19 mouse cellular contexts compared by ENCODE assay signal in genomic region chr14:55963900-55964299, GRCm38 (mm10). TPM values are rescaled to one million over a fixed set of nuclear protein-coding genes. Genes with fewer than 3 reads are reported as not detected.
DNase-seq lines count a peak whose midpoint lies in the region; ATAC-seq and TF ChIP-seq lines count a peak whose summit lies in the region.
"Not testable (repeated sequence)": the region's sequence is repeated elsewhere in the genome, so short reads cannot be mapped to it uniquely, and the experiment has no call there.
"Had no signal": no experiment of that assay in that cellular context is flagged by ENCODE, and none has a peak within 500 bp of the region (broad histone marks: within the 10 kb centered on the region; RNA-seq: fewer than 3 reads in every experiment).

No protein-coding gene starts in this region.

- not testable (repeated sequence) for H3K27ac ChIP-seq in forebrain, embryonic 14.5 days (ENCODE audit: low read depth, low read length); intestine, postnatal 0 days (ENCODE audit: low read depth, low read length); limb, embryonic 11.5 days (replicated peaks; ENCODE audit: low read depth, low read length)

- peak; percentile 40 for TF ChIP-seq CTCF in intestine, postnatal 0 days (IDR thresholded peaks at IDR 0.05; ENCODE audit: low read depth)

- not testable (repeated sequence) for H3K4me3 ChIP-seq in forebrain, embryonic 14.5 days (ENCODE audit: low read depth, low read length); intestine, postnatal 0 days (ENCODE audit: low read depth, low read length); limb, embryonic 11.5 days (ENCODE audit: low read depth, low read length)

- WGBS in forebrain, embryonic 14.5 days, result 43% methylated on average over 2 of the region's 2 CpGs
- WGBS in intestine, postnatal 0 days, result 87% methylated on average over 2 of the region's 2 CpGs
- 45% methylated on average over 2 of the region's 2 CpGs for WGBS in limb, embryonic 11.5 days

- H3K4me2 ChIP-seq in forebrain, embryonic 14.5 days (ENCODE audit: low read length); intestine, postnatal 0 days (replicated peaks; ENCODE audit: low read depth); limb, embryonic 11.5 days (ENCODE audit: low read depth, severe bottlenecking): not testable (repeated sequence)

- not testable (repeated sequence) for H3K27me3 ChIP-seq in forebrain, embryonic 14.5 days (replicated peaks; ENCODE audit: control insufficient read depth, insufficient read depth, low read length); intestine, postnatal 0 days (replicated peaks; ENCODE audit: control insufficient read depth, insufficient read depth, low read length); limb, embryonic 11.5 days (ENCODE audit: control insufficient read depth, insufficient read depth, low read length)

- not testable (repeated sequence) for H3K36me3 ChIP-seq in forebrain, embryonic 14.5 days (ENCODE audit: control insufficient read depth, insufficient read depth, low read length); intestine, postnatal 0 days (ENCODE audit: control insufficient read depth, insufficient read depth); limb, embryonic 11.5 days (ENCODE audit: control insufficient read depth, insufficient read depth, low read length)

- ATAC-seq in forebrain, embryonic 14.5 days; intestine, postnatal 0 days; limb, embryonic 11.5 days (ENCODE audit: insufficient number of reproducible peaks, low FRiP score, low TSS enrichment, low read depth): not testable (repeated sequence)
- peak; percentile 57; the same call in 1 of the 2 replicates for ATAC-seq in megakaryocyte progenitor cell, adult 5-6 weeks (replicated peaks; ENCODE audit: poor library complexity)

- H3K9me3 ChIP-seq in forebrain, embryonic 14.5 days (replicated peaks; ENCODE audit: control insufficient read depth, low read length); intestine, postnatal 0 days (ENCODE audit: control insufficient read depth); limb, embryonic 11.5 days (ENCODE audit: control insufficient read depth, low read length): not testable (repeated sequence)

- DNase-seq in A20 (ENCODE audit: low read depth, low spot score), result peak; percentile 37
- DNase-seq in NIH3T3 (ENCODE audit: low read depth), result peak; percentile 8
- DNase-seq in embryo, embryonic 10 days (ENCODE audit: low spot score), result peak; percentile 51
- peak; percentile 9 for DNase-seq in forebrain, embryonic 14.5 days (ENCODE audit: low spot score)
- DNase-seq in limb, embryonic 11.5 days (ENCODE audit: low spot score), result peak; percentile 31
- peak; percentile 36 for DNase-seq in thymus, postnatal 4 days

- not testable (repeated sequence) for H3K4me1 ChIP-seq in forebrain, embryonic 14.5 days (ENCODE audit: control insufficient read depth, insufficient read depth, low read length); intestine, postnatal 0 days (replicated peaks; ENCODE audit: control insufficient read depth, insufficient read depth, low read length); limb, embryonic 11.5 days (ENCODE audit: control insufficient read depth, insufficient read depth, low read length)

- H3K9ac ChIP-seq in forebrain, embryonic 14.5 days (ENCODE audit: low read length); intestine, postnatal 0 days (ENCODE audit: low read depth, low read length); limb, embryonic 11.5 days (ENCODE audit: low read length): not testable (repeated sequence)

RNA-seq across cellular contexts. Expression of gene Cma2, which starts 13.1 kb away (rescaled TPM):
- not detected in 2 replicates for polyA plus RNA-seq in forebrain, embryonic 14.5 days (2014; fragmentation: Nextera tagmentation; extraction: Ambion mirVana)
- polyA plus RNA-seq in intestine, postnatal 0 days (2015; fragmentation: Nextera tagmentation; extraction: Ambion mirVana), result not detected in 2 replicates
- polyA plus RNA-seq in limb, embryonic 11.5 days (2014; fragmentation: Nextera tagmentation; extraction: Ambion mirVana), result not detected in 2 replicates
- not detected in 2 replicates for total RNA-seq in megakaryocyte progenitor cell, adult 5-6 weeks (2015)
- total RNA-seq in megakaryocyte progenitor cell, adult 5-6 weeks (2017), result not detected in 2 replicates
- total RNA-seq: gastrocnemius, adult 8-10 months; hematopoietic stem cell, adult 5-6 weeks; layer of hippocampus, adult 8-10 months; left cerebral cortex, adult 18-20 months had no signal
- polyA plus RNA-seq: C2C12; heart, embryonic 14.5 days; intestine, embryonic 14.5 days; kidney, embryonic 15.5 days; midbrain, embryonic 11.5 days; neural tube, embryonic 14.5 days had no signal

RNA-seq across cellular contexts. Expression of gene Cma1, which starts 19.4 kb away (rescaled TPM):
- 0.27 and 0.35 TPM in 2 replicates for polyA plus RNA-seq in forebrain, embryonic 14.5 days (2014; fragmentation: Nextera tagmentation; extraction: Ambion mirVana)
- polyA plus RNA-seq in intestine, postnatal 0 days (2015; fragmentation: Nextera tagmentation; extraction: Ambion mirVana), result 5.8 and 6.4 TPM in 2 replicates
- polyA plus RNA-seq in limb, embryonic 11.5 days (2014; fragmentation: Nextera tagmentation; extraction: Ambion mirVana), result not detected in 2 replicates
- not detected in 2 replicates for total RNA-seq in megakaryocyte progenitor cell, adult 5-6 weeks (2015)
- total RNA-seq in megakaryocyte progenitor cell, adult 5-6 weeks (2017), result not detected in 2 replicates
- total RNA-seq: hematopoietic stem cell, adult 5-6 weeks; left cerebral cortex, adult 18-20 months had no signal
- polyA plus RNA-seq: midbrain, embryonic 11.5 days; neural tube, embryonic 14.5 days had no signal

RNA-seq across cellular contexts. Expression of gene Mcpt1, which starts 53.9 kb away (rescaled TPM):
- not detected in 2 replicates for polyA plus RNA-seq in forebrain, embryonic 14.5 days (2014; fragmentation: Nextera tagmentation; extraction: Ambion mirVana)
- polyA plus RNA-seq in intestine, postnatal 0 days (2015; fragmentation: Nextera tagmentation; extraction: Ambion mirVana), result 0.12 and 0.34 TPM in 2 replicates
- not detected in 2 replicates for polyA plus RNA-seq in limb, embryonic 11.5 days (2014; fragmentation: Nextera tagmentation; extraction: Ambion mirVana)
- total RNA-seq in megakaryocyte progenitor cell, adult 5-6 weeks (2015), result not detected in 2 replicates
- not detected in 2 replicates for total RNA-seq in megakaryocyte progenitor cell, adult 5-6 weeks (2017)
- total RNA-seq: adrenal gland, postnatal 4 days; gastrocnemius, adult 8-10 months; hematopoietic stem cell, adult 5-6 weeks; layer of hippocampus, adult 8-10 months; left cerebral cortex, adult 18-20 months had no signal
- polyA plus RNA-seq: heart, embryonic 14.5 days; kidney, embryonic 15.5 days; midbrain, embryonic 11.5 days; neural tube, embryonic 14.5 days had no signal
